Mouse (Mus musculus) kidney, adult 2 months (tissue): ENCODE results near the gene Gba2.
"Not testable (repeated sequence)": the region's sequence is repeated elsewhere in the genome, so short reads cannot be mapped to it uniquely, and the experiment has no call there.

Source experiments
- CTCF ChIP-seq: fragments of 200-500 bp; conservative IDR thresholded peaks from 2 replicates; pipeline ENCODE4 v1.5.1; 2011; ENCODE audit warnings: low read depth, mild to moderate bottlenecking, control low read depth, low read length, moderate library complexity, mixed read lengths; ENCODE audit not compliant: insufficient read depth, insufficient read length
- POLR2A ChIP-seq: fragments of 200-500 bp; IDR thresholded peaks from one replicate; pipeline ENCODE4 v1.6.1; 2011; ENCODE audit warnings: low read depth, low read length, control low read depth

- not testable (repeated sequence) for TF ChIP-seq CTCF, POLR2A
Measured at GRCm38 (mm10) chr4:43596597-43596996, 17.9 kb upstream of the Gba2 start.
